Mouse (Mus musculus): ENCODE measurements around the gene Wdr60.
A peak's percentile ranks its signal among the peaks of the same experiment; 100 is the strongest.
"Not testable (repeated sequence)": the region's sequence is repeated elsewhere in the genome, so short reads cannot be mapped to it uniquely, and the experiment has no call there.

Wdr60 gene

DNA sequence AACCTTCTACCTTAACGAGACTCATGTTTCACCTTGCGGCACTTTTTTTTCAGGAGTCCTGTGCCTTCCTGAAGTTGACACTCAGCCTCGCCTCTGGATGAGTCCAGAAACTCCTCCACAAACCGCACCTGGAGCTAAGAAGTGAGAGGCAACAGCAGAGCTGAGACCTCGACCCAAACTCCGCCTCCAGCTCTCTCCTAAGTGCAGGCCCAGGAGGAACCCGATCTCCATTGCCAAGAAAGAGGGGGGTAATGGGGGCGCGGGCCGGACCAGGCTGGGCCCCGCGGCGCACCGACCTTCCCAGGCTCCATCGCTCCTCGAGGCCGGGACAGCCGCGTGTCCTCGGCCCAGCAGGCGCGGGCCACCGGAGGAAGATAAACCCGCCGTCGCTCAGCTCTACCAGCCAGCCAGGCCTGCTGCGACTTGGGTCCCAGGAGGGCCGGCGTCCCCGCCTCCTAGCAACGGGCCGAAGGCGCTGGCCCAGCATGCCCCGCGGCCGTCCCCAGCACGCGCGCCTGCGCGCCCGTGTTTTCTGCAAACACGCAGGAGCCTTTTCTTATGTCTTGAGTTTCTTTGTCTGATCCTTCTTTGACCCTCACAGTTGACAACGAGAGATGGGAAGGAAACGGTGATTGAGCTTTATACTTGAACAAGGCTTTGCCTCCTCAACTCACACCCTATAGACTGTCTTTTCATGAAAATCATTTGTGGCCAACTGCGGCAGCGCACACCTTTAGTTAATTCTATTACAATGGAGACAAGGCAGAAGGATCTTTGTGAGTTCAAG lies at the start of gene Wdr60:
TSS of gene Wdr60 (minus strand) at position 468 of the 787 bp plus-strand sequence.
- DNase-seq: peak; percentile 89 to 93

GRCm38 (mm10) chr12:116308612-116309011 lies 45.8 kb upstream of the Wdr60 start:
- no peak for DNase-seq

DNA sequence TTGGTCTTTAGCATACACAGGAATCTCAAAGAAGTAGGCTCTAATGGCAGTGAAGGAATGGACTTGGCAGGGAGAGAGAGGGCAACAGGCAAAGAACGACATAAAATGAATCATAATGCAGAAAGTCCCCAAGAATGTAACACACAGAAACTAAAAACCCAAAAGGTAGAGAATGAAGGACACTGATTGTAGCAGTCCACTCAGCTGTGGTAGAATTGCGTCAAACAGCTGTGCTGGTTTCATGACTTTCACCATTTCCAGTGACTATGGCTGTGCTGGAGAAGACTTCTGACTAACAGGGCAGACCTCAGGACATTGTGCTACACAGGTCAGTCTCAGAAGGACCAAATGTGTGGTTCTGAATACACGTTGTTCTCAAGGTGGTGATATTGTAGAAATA lies 45.0 kb upstream of the Wdr60 start:
- DNase-seq: no peak

DNA sequence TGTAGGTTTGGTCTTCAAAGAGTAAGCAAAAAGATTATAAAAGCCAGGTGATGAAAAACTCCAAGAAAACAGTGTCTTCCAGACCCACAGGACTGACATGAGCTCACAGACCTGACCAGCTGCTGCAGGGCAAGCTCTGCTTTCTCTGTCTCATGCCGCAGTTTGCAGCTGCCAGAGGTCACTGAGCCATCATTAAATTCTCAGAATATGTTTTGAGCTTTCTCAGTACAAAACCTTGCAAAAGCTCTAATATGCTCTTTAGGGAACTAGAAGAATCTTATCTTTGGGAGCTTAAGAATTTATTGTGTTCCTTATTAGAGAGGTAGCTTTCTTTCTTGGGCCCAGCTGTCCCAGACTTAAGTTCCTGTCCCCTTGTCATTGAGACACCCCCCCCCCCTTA lies 43.2 kb upstream of the Wdr60 start:
- DNase-seq: peak in 1 of 2 experiments; percentile 9

DNA sequence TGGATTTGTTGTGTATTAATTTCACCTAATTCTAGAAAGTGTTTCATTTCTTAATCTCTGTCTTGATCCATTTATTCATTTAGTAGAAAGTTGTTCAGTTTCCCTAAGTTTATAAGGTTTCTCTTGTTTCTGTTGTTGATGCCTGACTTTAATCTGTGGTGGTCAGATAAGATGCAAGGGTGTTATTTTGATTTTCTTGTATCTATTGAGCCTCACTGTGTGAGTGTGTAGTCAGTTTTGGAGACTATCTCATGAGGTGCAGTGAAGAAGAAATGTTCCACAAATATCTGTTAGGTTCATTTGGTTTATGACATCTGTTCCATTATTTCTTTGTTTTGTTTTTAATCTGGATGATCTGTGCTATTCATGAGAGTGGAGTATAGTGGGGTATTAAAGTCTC lies 39.4 kb upstream of the Wdr60 start:
- DNase-seq: no peak

GRCm38 (mm10) chr12:116299906-116300305 lies 37.1 kb upstream of the Wdr60 start:
- DNase-seq: no peak

GRCm38 (mm10) chr12:116293599-116294292 lies 30.9 kb upstream of the Wdr60 start:
- DNase-seq: no peak

DNA sequence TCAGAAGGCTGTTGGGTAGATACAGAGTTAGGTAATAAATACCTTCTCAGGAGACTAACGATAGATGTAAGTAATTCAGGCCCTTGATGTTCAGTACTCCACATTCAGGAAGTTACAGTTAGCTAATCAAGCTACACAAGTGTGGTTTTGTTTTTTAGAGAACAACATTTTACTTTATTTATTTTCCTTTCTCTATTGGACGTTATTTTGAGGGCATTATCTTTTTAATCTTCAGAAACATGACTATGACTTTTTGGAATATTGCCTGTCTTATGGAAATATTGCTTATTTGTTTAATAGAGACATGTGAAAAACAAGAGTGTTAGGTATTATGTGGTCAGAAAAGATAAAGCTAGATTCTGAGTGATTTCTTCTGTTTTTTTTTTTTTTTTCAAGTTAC lies 30.4 kb upstream of the Wdr60 start:
- no peak for DNase-seq

- no peak for DNase-seq
These were observed 20.7 kb upstream of the Wdr60 start for GRCm38 (mm10) chr12:116283511-116283910.

DNA sequence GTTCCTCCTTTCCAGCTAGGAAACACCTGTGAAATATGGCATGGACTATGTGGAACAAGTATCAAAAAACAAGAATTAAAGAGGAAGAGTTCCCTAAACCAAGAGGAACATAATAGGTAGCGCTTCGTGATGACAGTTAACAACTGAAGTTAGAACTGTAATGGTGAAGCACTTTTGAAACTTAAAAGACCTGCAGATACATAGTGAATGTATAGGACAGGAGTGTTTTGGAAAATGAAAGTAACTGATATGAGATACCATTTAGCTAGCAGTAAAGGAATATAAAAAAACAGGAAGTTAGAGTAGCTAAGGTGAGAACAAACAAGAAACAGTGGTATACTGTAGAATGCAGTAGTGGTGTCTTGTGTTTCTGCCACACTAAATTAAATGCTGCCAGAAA lies 20.0 kb upstream of the Wdr60 start:
- no peak for DNase-seq

DNA sequence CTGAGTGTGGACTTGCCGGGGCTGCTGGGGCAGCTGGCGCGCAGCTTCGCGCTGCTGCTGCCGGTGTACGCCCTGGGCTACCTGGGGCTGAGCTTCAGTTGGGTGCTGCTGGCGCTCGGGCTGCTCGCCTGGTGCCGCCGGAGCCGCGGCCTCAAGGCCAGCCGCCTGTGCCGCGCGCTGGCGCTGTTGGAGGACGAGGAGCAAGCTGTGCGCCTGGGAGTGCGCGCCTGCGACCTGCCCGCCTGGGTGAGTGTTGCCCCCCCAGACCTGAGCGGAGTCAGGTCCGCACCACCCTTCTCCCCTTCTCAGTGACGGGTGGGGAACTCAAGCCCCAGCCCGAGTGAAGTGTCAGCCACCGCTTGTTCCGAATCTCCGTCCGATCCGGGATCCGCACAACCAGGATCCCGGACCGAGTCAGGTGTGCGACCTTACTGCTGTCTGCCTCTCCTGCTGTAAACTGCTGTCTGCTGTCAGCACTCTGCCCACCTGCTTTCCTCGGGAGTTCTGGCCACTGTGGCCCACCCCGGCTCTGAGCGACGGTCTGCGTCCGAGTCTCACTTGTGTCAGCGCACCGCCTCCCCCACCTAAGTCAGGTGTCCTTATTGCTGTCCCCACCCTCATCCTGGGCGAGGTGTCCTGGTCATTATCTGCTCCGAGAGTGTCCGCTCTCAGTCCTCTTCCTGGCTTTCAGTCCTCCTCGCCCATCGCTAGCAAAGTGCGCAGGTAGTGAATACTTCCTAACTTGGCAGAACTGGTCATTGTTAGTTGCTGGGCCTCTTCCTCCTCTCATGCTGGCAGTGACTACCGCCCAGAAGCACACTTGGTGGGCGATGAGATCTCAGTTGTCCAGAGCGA lies 18.8 kb upstream of the Wdr60 start:
- DNase-seq: peak; percentile 41 to 68

DNA sequence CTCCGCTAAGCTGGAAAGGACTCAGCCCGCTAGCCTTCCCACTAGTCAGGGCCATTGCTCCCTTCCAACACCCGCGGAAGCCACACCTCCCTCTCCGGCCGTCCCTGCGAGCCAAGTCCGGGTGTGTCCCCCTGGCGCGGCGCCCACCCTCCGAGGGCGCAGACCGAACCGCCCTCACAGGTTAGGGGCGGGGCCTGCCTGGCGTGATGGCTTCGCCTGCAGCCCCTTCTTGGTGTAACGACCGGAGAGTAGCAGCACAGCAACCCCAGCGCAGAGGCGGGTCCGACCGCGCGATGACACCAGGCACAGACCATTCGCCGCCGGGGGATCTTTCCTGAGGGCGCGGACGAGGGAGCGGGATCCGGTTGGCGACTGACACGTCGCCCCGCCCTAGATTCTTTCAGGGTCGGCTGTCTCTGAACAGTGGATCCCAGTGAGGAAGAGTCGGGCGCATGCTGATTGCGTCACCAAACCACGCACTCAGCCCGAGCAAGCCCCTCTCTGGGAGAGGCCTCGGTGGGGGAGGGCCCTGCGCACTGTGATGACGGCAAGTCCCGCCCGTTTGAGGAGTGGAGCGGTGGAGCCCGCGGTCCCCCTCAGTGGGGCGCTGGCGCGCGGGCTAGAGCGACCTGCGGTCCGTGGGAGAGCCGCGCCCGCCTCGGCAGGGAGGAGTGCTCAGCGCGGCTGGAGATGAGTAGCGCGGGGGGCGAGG lies 18.0 kb upstream of the Wdr60 start, which contains the start of gene Esyt2:
TSS of gene Esyt2 (plus strand) at position 544 of the 712 bp plus-strand sequence.
- DNase-seq: peak; percentile 100

DNA sequence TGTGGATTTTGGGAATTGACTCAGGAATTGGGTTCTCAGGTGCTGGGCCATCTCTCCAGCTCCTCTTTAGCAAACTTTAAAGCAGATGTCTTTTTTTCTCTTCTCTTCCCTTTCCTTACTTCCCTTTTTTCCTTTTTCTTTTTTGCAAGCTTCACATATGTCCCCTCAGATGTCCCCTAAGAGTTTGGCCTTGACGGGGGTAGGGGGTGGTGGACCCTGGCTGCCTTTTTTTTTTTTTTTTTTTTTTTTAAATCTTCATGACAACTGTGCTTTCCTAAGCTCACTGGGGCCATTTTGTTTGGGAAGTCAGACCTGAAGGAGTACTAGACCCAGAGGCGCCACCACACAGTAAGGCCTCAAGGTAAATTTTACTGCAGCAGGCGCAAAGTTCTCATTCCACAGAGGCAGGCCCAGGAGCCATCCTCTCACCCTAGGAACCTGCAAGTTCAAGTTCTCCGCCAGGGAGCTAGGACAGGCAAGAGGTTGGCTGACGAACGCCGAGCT lies 17.4 kb upstream of the Wdr60 start:
- no peak for DNase-seq

DNA sequence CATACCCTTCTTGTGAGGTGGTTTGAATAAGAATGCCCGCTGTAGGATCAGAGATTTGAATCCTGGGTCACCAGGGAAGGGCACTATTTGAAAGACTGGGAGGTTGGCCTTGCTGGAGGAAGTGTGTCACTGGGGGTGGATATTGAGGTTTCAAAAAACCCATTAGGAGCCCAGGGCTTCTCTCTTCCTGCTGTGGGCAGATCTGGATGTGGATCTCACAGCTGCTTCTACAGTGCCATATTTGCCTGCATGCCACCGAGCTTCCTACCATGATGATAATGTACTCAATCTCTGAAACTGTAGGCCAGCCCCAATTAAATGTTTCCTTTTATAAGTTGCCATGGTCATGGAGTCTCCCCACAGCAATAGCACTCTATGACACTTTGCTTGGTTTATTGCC lies 16.4 kb upstream of the Wdr60 start:
- DNase-seq: no peak

DNA sequence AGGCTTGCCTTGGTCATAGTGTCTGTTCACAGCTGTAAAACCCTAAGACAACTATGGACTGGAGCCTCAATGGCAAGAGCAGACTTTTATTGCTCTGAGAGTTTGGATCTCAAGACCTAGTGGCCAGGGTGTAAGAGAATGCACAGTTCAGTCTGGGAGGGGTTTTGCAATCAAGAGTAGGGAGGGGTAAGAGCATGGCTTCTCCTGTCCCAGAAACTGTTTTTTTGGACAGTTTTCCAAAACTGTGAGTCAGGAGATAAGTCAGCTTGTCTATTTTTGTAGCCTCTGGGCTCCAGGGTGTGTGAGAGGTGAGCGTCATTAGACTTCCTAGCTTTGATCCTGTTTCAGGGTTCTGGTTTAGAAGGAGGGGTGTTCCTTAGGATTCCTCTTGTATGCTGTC lies 15.7 kb upstream of the Wdr60 start:
- DNase-seq: no peak

- no peak for DNase-seq
These were observed 14.1 kb upstream of the Wdr60 start for GRCm38 (mm10) chr12:116276961-116277360.

GRCm38 (mm10) chr12:116275631-116276030 lies 12.8 kb upstream of the Wdr60 start:
- no peak for DNase-seq

DNA sequence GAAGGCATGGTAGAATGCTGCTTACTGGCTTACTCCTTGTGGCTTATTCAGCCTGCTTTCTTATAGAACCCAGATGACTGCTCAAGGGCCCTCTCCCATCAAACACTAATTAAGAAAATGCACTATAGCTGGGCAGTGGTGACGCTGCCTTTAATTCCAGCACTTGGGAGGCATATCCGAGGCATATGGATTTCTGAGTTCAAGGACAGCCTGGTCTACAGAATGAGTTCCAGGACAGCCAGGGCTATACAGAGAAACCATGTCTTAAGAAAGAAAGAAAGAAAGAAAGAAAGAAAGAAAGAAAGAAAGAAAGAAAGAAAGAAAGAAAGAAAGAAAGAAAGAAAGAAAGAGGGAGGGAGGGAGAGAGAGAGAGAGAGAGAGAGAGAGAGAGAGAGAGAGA lies 12.3 kb upstream of the Wdr60 start, which contains the start of gene Gm11027:
TSS of gene Gm11027 (plus strand) at position 301 of the 400 bp plus-strand sequence.
- not testable (repeated sequence) for DNase-seq

DNA sequence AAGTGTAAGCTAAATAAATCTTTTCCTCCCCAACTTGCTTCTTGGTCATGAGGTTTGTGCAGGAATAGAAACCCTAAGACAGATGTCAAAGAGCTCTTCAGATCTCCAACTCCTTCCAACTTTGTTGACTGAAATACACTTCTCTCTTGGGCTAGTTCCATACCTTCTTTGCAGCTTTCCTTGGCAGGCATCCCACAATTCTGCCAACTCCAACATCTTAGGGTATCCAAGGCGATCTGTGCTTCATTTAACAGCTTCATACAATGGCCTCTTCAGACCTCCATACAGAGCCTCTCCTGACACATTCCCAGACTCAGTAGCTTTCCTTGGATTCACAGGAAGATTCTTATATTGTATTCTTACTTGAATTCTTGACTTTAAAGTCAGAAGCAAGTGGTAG lies 10.9 kb upstream of the Wdr60 start:
- DNase-seq: no peak

DNA sequence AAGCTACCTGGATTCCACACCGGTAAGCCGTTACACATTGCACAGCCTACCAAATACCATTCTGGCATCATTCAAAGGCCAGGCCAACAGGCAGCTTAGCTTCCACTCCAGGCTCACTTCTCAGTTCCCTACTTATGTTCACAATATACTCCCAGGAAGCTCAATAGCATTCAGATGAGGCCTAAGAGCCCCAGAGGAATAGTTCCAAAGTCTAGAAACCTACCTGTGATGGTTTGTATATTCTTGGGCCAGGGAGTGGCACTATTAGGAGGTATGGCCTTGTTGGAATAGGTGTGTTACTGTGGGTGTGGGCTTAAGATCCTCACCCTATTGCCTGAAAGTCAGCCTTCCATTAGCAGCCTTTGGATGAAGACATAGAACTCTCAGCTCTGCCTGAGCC lies 8.2 kb upstream of the Wdr60 start:
- DNase-seq: no peak

DNA sequence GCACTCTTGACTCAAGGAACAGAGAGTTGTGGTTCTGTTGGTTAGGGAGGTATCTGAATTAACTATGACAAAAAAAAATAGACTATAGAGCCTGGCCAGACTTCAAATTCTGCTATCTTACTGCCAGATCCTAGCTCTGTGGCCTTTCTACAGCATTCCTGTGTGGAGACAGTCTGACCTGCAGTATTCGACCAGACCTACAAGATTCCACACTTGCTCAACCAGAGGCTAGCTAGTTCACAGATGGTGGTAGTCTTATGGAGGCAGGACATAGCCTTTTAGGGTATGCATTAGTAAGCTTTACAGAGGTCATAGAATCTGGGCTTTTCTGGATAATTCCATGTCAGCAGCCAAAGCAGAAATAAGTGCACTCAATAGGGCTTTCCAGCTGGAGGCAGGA lies 7.7 kb upstream of the Wdr60 start:
- no peak for DNase-seq

- DNase-seq: no peak
These were observed 6.6 kb upstream of the Wdr60 start for GRCm38 (mm10) chr12:116269450-116269849.
